Mouse (Mus musculus) lung, adult 2 months (tissue): ENCODE measurements around the gene Gm20388.

ENCODE experiments used
- CTCF ChIP-seq: fragments of 200-500 bp; IDR thresholded peaks from 2 replicates; pipeline ENCODE4 v1.5.1; 2011; ENCODE audit warnings: mild to moderate bottlenecking, low read length, control low read depth; ENCODE audit not compliant: insufficient read depth
- POLR2A ChIP-seq: fragments of 200-500 bp; IDR thresholded peaks from 2 replicates; pipeline ENCODE4 v1.6.1; 2011; ENCODE audit warnings: low read depth, mild to moderate bottlenecking, control low read depth, low read length, borderline replicate concordance; ENCODE audit errors: extremely low read depth

DNA sequence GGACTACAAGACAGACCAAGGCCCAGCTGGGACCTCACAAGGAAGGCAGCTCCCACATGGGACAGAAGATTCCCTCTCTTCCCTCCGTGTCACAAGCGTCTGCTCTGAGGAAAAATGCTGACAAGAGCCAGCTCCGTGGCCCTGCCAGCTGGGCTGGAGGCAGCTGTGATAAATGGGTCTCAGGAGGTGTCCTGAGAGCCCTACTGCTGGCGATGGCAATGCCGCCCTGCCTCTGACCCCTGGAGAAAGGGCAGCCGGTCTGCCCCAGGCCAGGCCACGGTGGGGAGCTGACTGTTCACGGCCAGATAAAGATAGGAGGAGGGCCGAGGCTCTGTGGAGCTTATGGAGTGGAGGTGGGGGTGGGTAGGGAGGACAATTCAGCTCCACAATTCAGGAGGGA, 511.0 kb downstream of the Gm20388 start:
- TF ChIP-seq POLR2A (no peak), CTCF (no peak)
